Mouse (Mus musculus): ENCODE measurements at regions not wholly inside any gene's neighbourhood (a gene's known extent, or its start where the extent isn't known, plus 50 kb on each side); places are given as distances from the start of the nearest gene placed in this dataset.
A peak's percentile ranks its signal among the peaks of the same experiment; 100 is the strongest.

DNA sequence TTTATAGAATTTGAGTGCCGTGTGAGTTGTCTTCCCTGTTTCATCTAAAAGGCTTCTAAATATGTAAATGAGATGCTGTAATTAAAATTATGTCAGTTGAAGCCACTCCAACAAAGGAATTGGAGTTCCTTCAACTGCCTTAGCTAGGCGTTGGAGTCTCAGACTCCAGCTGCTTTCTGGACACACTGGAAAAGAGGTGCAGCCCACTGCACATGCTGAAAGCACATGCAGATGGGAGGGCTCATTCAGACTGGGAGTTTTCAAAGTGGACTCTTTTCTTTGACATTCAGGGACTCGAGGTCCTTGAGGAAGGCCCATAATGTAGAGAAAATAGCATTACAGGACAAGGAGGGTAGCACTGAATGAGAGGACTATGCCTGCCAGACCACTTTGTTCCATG lies 650.7 kb downstream of the Robo2 start:
- WGBS: 43% methylated on average over 3 of the region's 3 CpGs

DNA sequence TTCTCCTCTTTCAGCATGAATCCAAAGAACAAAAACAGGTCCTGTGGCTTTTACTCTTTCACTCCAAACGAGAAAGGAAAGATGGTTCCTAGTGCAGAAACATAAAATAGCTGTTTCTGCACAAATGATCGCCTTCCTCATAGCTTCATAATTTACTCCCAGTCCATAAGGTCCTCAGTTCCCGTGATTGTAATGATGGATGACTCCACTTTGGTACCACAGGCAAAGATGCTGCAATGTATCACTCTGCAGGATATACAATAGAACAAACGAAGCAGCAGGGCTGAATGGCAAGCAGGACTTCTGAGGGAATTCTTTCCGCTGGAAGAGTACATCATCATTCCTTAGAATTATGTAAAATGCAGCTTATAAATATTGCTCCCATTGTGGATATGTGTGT lies 652.8 kb downstream of the Robo2 start:
- no peak for ATAC-seq
- H3K27ac ChIP-seq: 0 out of 2 replicates have a peak overlapping the region, but pooled peaks have one; percentile 39
- 64% methylated on average over 5 of the region's 5 CpGs for whole genome bisulfite sequencing

More for the DNA sequence above, 650.7 kb downstream of the Robo2 start:
- no peaks in the 10 kb centered on the region for H3K4me1 ChIP-seq (replicated peaks)
- H3K9me3 ChIP-seq: no peaks in the 10 kb centered on the region
- no peak for ATAC-seq
- H3K4me3 ChIP-seq (replicated peaks): no peak overlapping the region
- H3K36me3 ChIP-seq: no peaks in the 10 kb centered on the region
- no peak overlapping the region for H3K27ac ChIP-seq
- no peak overlapping the region for H3K9ac ChIP-seq (replicated peaks)
- no peaks in the 10 kb centered on the region for H3K27me3 ChIP-seq
- H3K4me2 ChIP-seq (replicated peaks): no peak overlapping the region

DNA sequence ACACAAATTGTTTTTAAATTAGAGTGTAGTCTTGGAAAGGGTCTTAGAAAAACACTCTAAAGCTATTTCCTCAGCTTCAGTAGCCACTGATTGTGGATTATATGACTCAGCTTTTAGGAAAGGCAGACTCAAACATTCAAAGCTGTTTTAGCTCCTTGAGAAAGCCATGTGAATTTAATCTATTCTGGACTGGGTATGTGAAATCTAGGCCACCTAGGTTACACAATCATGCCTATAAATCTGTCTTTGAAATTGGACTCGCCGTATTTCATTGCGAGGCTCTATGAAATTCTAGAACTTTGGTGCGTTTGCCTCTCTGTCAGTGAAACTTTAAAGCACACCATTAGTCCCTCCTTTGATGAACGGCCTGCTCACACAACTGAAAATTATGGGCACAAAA lies 657.3 kb downstream of the Robo2 start:
- Histone ChIP-seq H3K9ac (replicated peaks) (no peak overlapping the region), H3K27me3 (no peaks in the 10 kb centered on the region), H3K27ac (no peak overlapping the region), H3K9me3 (no peaks in the 10 kb centered on the region), H3K36me3 (no peaks in the 10 kb centered on the region), H3K4me2 (replicated peaks) (no peak overlapping the region), H3K4me3 (replicated peaks) (no peak overlapping the region), H3K4me1 (replicated peaks) (no peaks in the 10 kb centered on the region)
- WGBS: 92% methylated on average over 5 of the region's 5 CpGs
- ATAC-seq: no peak

More for the DNA sequence above, 652.8 kb downstream of the Robo2 start:
- Histone ChIP-seq H3K36me3 (no peaks in the 10 kb centered on the region), H3K4me3 (replicated peaks) (no peak overlapping the region), H3K9ac (replicated peaks) (no peak overlapping the region), H3K9me3 (no peaks in the 10 kb centered on the region), H3K4me2 (replicated peaks) (no peak overlapping the region), H3K4me1 (replicated peaks) (no peaks in the 10 kb centered on the region), H3K27me3 (no peaks in the 10 kb centered on the region)

DNA sequence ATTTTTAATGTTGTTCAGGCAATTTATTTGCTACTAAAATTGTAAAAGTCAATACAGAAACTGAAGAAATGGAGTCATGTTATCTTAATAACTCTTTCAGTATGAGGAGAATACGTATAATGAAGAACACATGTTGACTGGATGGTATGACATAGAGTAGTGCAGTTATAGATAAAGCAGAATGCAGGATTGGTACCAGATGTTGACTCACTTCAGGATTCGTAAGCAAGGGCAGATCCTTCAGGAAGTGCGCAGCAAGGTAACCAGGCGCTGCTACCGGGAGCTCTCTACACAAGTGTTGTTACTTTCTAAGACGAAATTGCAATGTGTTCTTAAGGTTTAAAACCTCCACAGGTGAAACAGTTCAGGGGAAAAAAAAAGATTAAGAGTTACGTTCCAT lies 683.3 kb downstream of the Robo2 start:
- Histone ChIP-seq H3K4me2 (replicated peaks) (no peak overlapping the region), H3K36me3 (no peaks in the 10 kb centered on the region), H3K9ac (replicated peaks) (no peak overlapping the region), H3K4me3 (replicated peaks) (no peak overlapping the region), H3K9me3 (no peaks in the 10 kb centered on the region), H3K27me3 (no peaks in the 10 kb centered on the region), H3K4me1 (replicated peaks) (no peaks in the 10 kb centered on the region), H3K27ac (no peak overlapping the region)
- ATAC-seq: no peak
- WGBS: 89% methylated on average over 7 of the region's 7 CpGs

DNA sequence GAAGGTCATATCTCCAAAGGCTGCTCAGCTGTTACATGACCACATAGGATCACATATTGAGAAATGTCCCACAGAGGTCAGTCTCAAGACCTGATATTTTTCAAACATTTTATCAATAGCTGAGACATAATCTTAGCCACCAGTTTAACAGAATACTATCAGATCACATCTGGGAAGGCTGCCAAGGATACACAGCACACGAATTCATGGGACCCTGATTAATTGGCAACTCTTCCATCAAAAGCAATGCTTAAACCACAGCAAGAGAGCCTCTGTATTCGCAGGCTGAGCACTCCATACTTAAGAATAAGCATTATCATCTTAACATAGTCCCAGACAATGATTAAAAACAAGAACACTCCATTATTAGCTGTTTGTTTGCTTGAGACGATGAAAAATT lies 691.9 kb downstream of the Robo2 start:
- H3K4me1 ChIP-seq (replicated peaks): no peaks in the 10 kb centered on the region
- H3K27ac ChIP-seq: no peak overlapping the region
- H3K36me3 ChIP-seq: no peaks in the 10 kb centered on the region
- no peak overlapping the region for H3K4me2 ChIP-seq (replicated peaks)
- no peaks in the 10 kb centered on the region for H3K9me3 ChIP-seq
- no peak overlapping the region for H3K4me3 ChIP-seq (replicated peaks)
- ATAC-seq: no peak
- no peak overlapping the region for H3K9ac ChIP-seq (replicated peaks)
- no peaks in the 10 kb centered on the region for H3K27me3 ChIP-seq
- 69% methylated on average over 3 of the region's 3 CpGs for whole genome bisulfite sequencing

DNA sequence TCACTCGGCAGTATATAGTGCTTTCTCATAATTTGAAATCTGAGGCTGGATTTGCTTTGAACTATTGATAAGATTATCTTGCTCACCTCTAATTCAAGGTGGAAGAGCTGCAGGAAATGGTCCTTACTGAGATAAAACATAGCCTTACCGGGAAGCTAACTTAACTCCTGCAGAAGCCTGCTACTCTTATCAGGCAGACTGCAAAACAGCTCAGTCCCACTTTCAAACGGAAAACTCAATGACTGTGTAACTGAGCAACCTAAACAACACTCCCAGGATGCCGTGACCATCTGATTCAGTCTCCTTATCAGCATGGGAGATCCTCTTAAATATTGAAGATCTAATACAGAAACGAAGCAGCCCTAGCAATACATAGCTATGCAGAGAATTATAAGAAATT lies 695.3 kb downstream of the Robo2 start:
- no peak for ATAC-seq
- H3K4me1 ChIP-seq (replicated peaks): no peaks in the 10 kb centered on the region
- H3K9me3 ChIP-seq: no peaks in the 10 kb centered on the region
- no peaks in the 10 kb centered on the region for H3K27me3 ChIP-seq
- H3K27ac ChIP-seq: no peak overlapping the region
- no peak overlapping the region for H3K4me3 ChIP-seq (replicated peaks)
- WGBS: 68% methylated on average over 5 of the region's 5 CpGs
- H3K36me3 ChIP-seq: no peaks in the 10 kb centered on the region
- no peak overlapping the region for H3K4me2 ChIP-seq (replicated peaks)
- H3K9ac ChIP-seq (replicated peaks): no peak overlapping the region

DNA sequence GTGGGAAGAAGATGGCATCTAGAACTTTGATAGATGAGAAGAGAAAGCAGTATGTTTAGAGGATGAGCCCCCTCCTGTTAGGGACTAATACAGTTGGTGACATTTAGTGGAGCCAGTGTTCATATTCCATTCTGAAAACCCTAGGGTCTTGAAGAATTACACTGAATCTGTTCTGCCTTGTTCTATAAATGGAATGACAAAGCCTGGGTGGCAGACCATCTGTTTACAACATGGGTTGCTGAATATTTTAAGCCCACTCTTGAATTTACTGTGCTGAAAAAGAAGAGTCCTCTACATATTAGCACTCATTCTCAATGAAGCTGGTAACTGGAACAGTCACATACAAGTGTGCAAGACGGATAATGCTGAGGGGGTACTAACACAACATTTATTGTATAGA lies 704.6 kb downstream of the Robo2 start:
- Histone ChIP-seq H3K27ac (no peak overlapping the region), H3K27me3 (no peaks in the 10 kb centered on the region), H3K4me1 (replicated peaks) (no peaks in the 10 kb centered on the region), H3K9ac (replicated peaks) (no peak overlapping the region), H3K36me3 (no peaks in the 10 kb centered on the region), H3K4me2 (replicated peaks) (no peak overlapping the region), H3K9me3 (no peaks in the 10 kb centered on the region), H3K4me3 (replicated peaks) (no peak overlapping the region)
- WGBS: 90% methylated on average over 1 of the region's 1 CpGs
- ATAC-seq: no peak

DNA sequence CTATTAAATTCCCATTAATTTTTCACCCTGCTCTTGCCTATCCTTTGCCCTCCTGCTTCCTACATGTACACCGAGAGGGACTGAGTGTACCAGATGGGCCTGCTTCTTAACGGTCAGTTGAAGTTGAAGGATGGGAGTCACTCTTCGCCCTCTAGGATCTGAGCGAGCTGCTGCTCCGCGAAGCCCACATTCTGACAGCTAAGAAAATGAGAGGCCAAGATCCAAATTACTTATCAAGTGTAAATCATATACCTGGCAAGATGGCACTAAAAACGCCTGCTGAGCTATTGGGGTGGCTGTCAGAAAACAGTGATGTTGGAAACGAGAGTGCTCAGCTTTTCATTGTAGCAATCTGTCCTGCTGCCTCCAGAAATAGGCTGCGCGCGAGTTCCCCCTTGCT lies 722.4 kb downstream of the Robo2 start:
- Histone ChIP-seq H3K9ac (replicated peaks) (no peak overlapping the region), H3K9me3 (no peaks in the 10 kb centered on the region), H3K4me2 (replicated peaks) (no peak overlapping the region), H3K27ac (no peak overlapping the region), H3K4me3 (replicated peaks) (no peak overlapping the region), H3K4me1 (replicated peaks) (no peaks in the 10 kb centered on the region), H3K36me3 (no peaks in the 10 kb centered on the region), H3K27me3 (no peaks in the 10 kb centered on the region)
- no peak for ATAC-seq
- 77% methylated on average over 11 of the region's 11 CpGs for WGBS

DNA sequence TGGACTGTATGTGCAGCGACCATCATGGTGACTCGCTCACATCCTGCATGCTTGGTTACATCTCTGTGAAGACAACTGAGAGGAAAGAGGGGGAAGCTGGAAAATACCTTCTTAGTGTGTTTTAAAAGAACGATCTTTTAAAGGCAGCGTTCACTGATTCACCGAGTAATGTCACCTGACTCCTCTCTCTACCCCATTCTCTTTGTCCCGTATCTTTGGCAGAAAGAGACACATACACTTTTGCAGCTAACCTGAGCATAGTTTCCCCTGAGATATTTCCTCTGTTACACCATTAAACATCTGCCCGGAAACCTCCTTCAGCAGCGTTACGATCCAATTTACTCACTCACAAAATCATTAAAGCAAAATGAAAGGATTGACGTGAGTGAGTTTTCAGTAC lies 731.8 kb downstream of the Robo2 start:
- 46% methylated on average over 10 of the region's 10 CpGs for whole genome bisulfite sequencing
- no peaks in the 10 kb centered on the region for H3K27me3 ChIP-seq
- no peaks in the 10 kb centered on the region for H3K9me3 ChIP-seq
- H3K9ac ChIP-seq (replicated peaks): no peak overlapping the region; the same call in 1 of the 2 replicates
- H3K4me3 ChIP-seq (replicated peaks): no peak overlapping the region
- 0 out of 2 replicates have a peak, but pooled peaks cover 6% of the 10 kb centered on the region for H3K4me1 ChIP-seq (replicated peaks)
- no peaks in the 10 kb centered on the region for H3K36me3 ChIP-seq
- H3K4me2 ChIP-seq (replicated peaks): peak overlapping the region; percentile 37
- H3K27ac ChIP-seq: peak overlapping the region; percentile 35; the same call in 1 of the 2 replicates
- no peak for ATAC-seq

DNA sequence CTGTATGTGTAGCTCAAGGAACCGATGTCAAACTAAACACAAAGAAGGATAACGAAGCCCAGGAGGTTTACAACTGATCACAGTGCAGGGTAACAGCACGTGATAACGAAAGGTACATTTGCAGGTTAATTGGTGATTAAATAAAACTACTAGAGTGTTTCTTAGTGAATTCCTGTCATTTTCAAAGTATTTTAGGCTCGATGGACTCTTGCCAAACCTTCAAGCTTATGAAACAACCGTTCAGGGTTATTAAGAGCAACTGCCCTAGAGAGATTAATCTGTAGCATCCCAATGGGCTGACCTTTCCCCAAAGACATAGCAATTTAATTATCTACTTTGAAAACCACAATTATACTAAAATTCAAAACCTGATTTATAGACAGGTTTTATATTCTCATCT lies 741.1 kb downstream of the Robo2 start:
- 60% methylated on average over 6 of the region's 6 CpGs for WGBS
- no peak for ATAC-seq
- Histone ChIP-seq H3K9ac (replicated peaks) (no peak overlapping the region), H3K9me3 (no peaks in the 10 kb centered on the region), H3K36me3 (no peaks in the 10 kb centered on the region), H3K27ac (no peak overlapping the region), H3K4me2 (replicated peaks) (no peak overlapping the region), H3K27me3 (no peaks in the 10 kb centered on the region), H3K4me1 (replicated peaks) (no peaks in the 10 kb centered on the region), H3K4me3 (replicated peaks) (no peak overlapping the region)

DNA sequence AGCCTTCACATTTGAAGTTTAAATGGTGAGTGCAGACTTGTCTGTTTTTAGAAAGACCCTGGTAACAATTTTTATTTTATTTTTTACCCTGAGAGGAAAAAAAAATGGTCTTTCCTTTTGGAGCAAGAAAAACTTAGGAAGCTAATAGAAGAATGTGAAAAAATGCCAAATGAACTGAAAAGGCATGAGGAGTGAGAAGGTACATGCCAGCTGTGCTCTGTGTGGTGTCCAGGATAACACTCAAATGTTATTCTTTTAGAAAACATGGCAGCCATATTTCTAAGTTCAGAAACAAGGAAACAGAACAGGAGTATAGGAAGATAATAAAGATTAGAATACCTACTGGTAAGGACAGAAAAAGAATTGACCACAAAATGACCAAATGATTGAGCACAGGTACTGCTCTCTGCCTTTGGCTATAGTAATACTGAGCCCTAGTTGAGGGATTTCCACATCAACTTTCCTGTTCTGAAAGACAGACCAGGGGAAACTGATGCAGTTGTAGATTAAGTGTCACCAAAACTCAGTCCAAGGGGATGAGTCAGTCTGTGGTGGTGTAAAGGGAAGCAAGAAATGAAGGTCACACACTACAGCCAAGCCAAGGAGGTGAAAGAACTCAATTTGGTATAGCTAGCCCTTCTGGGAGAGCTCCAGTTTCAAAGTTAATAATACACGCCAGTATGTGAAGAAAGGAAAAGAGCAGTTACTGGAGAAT lies 758.5 kb downstream of the Robo2 start:
- no peak overlapping the region for H3K4me3 ChIP-seq (replicated peaks)
- no peak overlapping the region for H3K27ac ChIP-seq
- H3K4me1 ChIP-seq (replicated peaks): no peaks in the 10 kb centered on the region
- 97% methylated on average over 1 of the region's 1 CpGs for WGBS
- no peak for ATAC-seq
- H3K27me3 ChIP-seq: no peaks in the 10 kb centered on the region
- H3K9me3 ChIP-seq: no peaks in the 10 kb centered on the region
- no peak overlapping the region for H3K9ac ChIP-seq (replicated peaks)
- H3K4me2 ChIP-seq (replicated peaks): no peak overlapping the region
- no peaks in the 10 kb centered on the region for H3K36me3 ChIP-seq

DNA sequence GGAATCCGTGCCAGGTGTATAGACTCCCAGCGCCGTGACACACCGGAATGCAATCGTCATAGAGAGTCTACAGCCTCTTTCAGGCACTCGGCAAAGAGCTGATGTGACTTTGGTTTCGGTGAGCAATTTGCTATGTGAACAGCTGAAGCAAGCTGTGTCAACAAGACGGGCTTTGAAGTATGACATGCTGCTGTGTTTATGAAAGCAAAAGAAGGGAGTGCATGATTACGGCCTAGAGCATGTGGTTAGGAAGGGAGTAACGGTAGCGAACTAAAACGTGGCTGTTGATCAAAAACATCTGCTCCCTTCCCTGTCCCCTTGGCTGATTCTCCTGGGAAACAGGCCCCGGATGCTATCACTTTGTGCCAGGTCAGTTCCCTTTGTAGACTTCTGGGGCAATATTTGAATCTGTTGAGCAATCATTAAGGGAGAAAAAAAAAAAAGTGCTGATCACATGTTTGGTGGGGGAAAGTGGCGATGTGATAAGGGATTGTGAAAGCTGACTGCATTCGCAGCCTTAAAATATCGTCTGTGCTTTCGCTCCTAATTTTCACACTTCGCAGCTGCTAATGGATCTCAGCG lies 764.3 kb downstream of the Robo2 start:
- 66% methylated on average over 19 of the region's 19 CpGs for WGBS
- ATAC-seq: 0 out of 2 replicates have a peak, but pooled peaks have one; percentile 34
- 0 out of 2 replicates have a peak overlapping the region, but pooled peaks have one; percentile 14 for H3K27ac ChIP-seq

More for the DNA sequence above, 764.3 kb downstream of the Robo2 start:
- no peak overlapping the region for H3K9ac ChIP-seq (replicated peaks)
- no peak overlapping the region for H3K4me3 ChIP-seq (replicated peaks)
- H3K36me3 ChIP-seq: no peaks in the 10 kb centered on the region
- peak overlapping the region; percentile 25; the same call in 1 of the 2 replicates for H3K4me2 ChIP-seq (replicated peaks)
- peaks cover 8% of the 10 kb centered on the region; the same call in 1 of the 2 replicates for H3K4me1 ChIP-seq (replicated peaks)
- H3K9me3 ChIP-seq: no peaks in the 10 kb centered on the region
- H3K27me3 ChIP-seq: no peaks in the 10 kb centered on the region

All from midbrain, embryonic 13.5 days (tissue).